Mouse (Mus musculus) small intestine, adult 2 months (tissue): Measurements from ENCODE around the gene Faf1.

Source experiments
- CTCF ChIP-seq: fragments of 200-500 bp; IDR thresholded peaks from 2 replicates; pipeline ENCODE4 v1.5.1; 2012; ENCODE audit warnings: low read depth, mild to moderate bottlenecking, control low read depth, inconsistent platforms, low read length, moderate library complexity, mixed read lengths; ENCODE audit not compliant: insufficient replicate concordance, insufficient read length; ENCODE audit errors: extremely low read depth
- POLR2A ChIP-seq: fragments of 200-500 bp; IDR thresholded peaks from 2 replicates; pipeline ENCODE4 v1.6.1; 2012; ENCODE audit warnings: low read depth, mild to moderate bottlenecking, control low read depth, inconsistent platforms, low read length, moderate library complexity

- TF ChIP-seq CTCF (no peak), POLR2A (no peak)
These were observed 83.5 kb downstream of the Faf1 start for GRCm38 (mm10) chr4:109759901-109760300.
